Mouse (Mus musculus) ES-E14 (cell line): Measurements from ENCODE around the gene Rbm34.

Experiments
- CHD2 ChIP-seq: IDR thresholded peaks from 2 replicates; pipeline ENCODE4 v1.6.1; 2014; ENCODE audit warnings: mild to moderate bottlenecking, low read depth, low read length, inconsistent platforms
- HCFC1 ChIP-seq: IDR thresholded peaks from 2 replicates; pipeline ENCODE4 v1.6.1; 2012; ENCODE audit warnings: low read length, inconsistent platforms, borderline replicate concordance; ENCODE audit not compliant: insufficient read depth
- MAFK ChIP-seq: IDR thresholded peaks from 2 replicates; pipeline ENCODE4 v1.6.1; 2014; ENCODE audit warnings: mild to moderate bottlenecking, low read depth, low read length, inconsistent platforms; ENCODE audit not compliant: insufficient read depth
- ZC3H11A ChIP-seq: IDR thresholded peaks from 2 replicates; pipeline ENCODE4 v1.6.1; 2012; ENCODE audit warnings: low read depth, mild to moderate bottlenecking, inconsistent platforms, low read length, borderline replicate concordance

- TF ChIP-seq MAFK: no peak
- no peak for TF ChIP-seq ZC3H11A
- TF ChIP-seq HCFC1: no peak
- TF ChIP-seq CHD2: no peak
Measured at GRCm38 (mm10) chr8:126927058-126927457, 43.8 kb downstream of the Rbm34 start.
